Mouse (Mus musculus) spleen, adult 2 months (tissue): Measurements from ENCODE around the gene Prickle1. TPM values are rescaled to one million over a fixed set of nuclear protein-coding genes. Genes with fewer than 3 reads are reported as not detected.

Source experiments
- DNase-seq, 2 experiments: peaks; one replicate each; pipeline versions ENCODE4 v3.0.0 to v3.0.0-alpha.2; 2012 to 2021; ENCODE audit warnings: low spot score in 2 of 2, low read depth in 1 of 2
- H3K27ac ChIP-seq: fragments of 200-500 bp; 2 replicates; pipeline ENCODE4 v1.5.1; 2012; ENCODE audit warnings: low read length, inconsistent platforms; ENCODE audit not compliant: insufficient read depth
- H3K27me3 ChIP-seq: fragments of 200-500 bp; 2 replicates; pipeline ENCODE4 v1.6.1; 2012; ENCODE audit warnings: mild to moderate bottlenecking, moderate library complexity, low read length, inconsistent platforms; ENCODE audit not compliant: control insufficient read depth, insufficient read depth
- H3K36me3 ChIP-seq: fragments of 200-500 bp; 2 replicates; pipeline ENCODE4 v1.6.1; 2012; ENCODE audit warnings: mild to moderate bottlenecking, low read length, inconsistent platforms; ENCODE audit not compliant: control insufficient read depth, insufficient read depth
- H3K4me1 ChIP-seq: fragments of 200-500 bp; 2 replicates; pipeline ENCODE4 v1.6.1; 2011; ENCODE audit warnings: inconsistent platforms; ENCODE audit not compliant: control insufficient read depth, insufficient read depth, insufficient read length
- H3K4me3 ChIP-seq: fragments of 200-500 bp; 2 replicates; pipeline ENCODE4 v1.5.1; 2011; ENCODE audit warnings: mild to moderate bottlenecking, inconsistent platforms; ENCODE audit not compliant: insufficient read depth, insufficient read length; ENCODE audit errors: extremely low read depth
- CTCF ChIP-seq: fragments of 200-500 bp; IDR thresholded peaks from 2 replicates; pipeline ENCODE4 v1.5.1; 2011; ENCODE audit warnings: mild to moderate bottlenecking, inconsistent platforms; ENCODE audit not compliant: insufficient read depth, insufficient read length, insufficient replicate concordance; ENCODE audit errors: extremely low read depth
- POLR2A ChIP-seq: fragments of 200-500 bp; IDR thresholded peaks from 2 replicates; pipeline ENCODE4 v1.6.1; 2011; ENCODE audit warnings: low read depth, low read length, inconsistent platforms
- WGBS: fragments of 180-500 bp; shearing (Covaris S2); methylation state at CpG from one replicate; pipeline ENCODE4 v1.1.7; 2018; 5-methylcytosine and 5-hydroxymethylcytosine counted together
- polyA plus RNA-seq: library from polyadenylated mRNA; depleted of rRNA; stranded (reverse); fragments of >200 nt; gene quantifications from 2 replicates; pipeline ENCODE4 v1.2.3, GENCODE M21; 2012

Prickle1 gene
- polyA plus RNA-seq, 1 experiment: 3.8 TPM

- Histone ChIP-seq H3K4me1 (peaks cover 8% of the 10 kb centered on the region; the same call in 1 of the 2 replicates), H3K4me3 (peak overlapping the region; percentile 62), H3K36me3 (no peaks in the 10 kb centered on the region), H3K27ac (peak overlapping the region; percentile 55), H3K27me3 (peaks cover 3% of the 10 kb centered on the region)
- under 1% methylated on average over 64 of the region's 64 CpGs for WGBS
- TF ChIP-seq CTCF: no peak
- no peak for TF ChIP-seq POLR2A
- no peak for DNase-seq
These were observed 598 bp downstream of the Prickle1 start for GRCm38 (mm10) chr15:93594888-93595698.

- no peak for DNase-seq
These were observed 1.3 kb downstream of the Prickle1 start for GRCm38 (mm10) chr15:93594296-93594887.

GRCm38 (mm10) chr15:93592596-93592995 is 3.1 kb downstream of the Prickle1 start:
- peaks cover 3% of the 10 kb centered on the region for H3K27me3 ChIP-seq
- WGBS: 77% methylated on average over 3 of the region's 3 CpGs
- H3K4me1 ChIP-seq: peaks cover 8% of the 10 kb centered on the region; the same call in 1 of the 2 replicates
- H3K27ac ChIP-seq: no peak overlapping the region
- TF ChIP-seq POLR2A (no peak), CTCF (no peak)
- no peak for DNase-seq
- H3K4me3 ChIP-seq: no peak overlapping the region
- no peaks in the 10 kb centered on the region for H3K36me3 ChIP-seq

More at GRCm38 (mm10) chr15:93594296-93594887, 1.3 kb downstream of the Prickle1 start:
- no peaks in the 10 kb centered on the region for H3K36me3 ChIP-seq
- peak overlapping the region; percentile 62; the same call in 1 of the 2 replicates for H3K4me3 ChIP-seq
- H3K27ac ChIP-seq: peak overlapping the region; percentile 57
- WGBS: 71% methylated on average over 10 of the region's 10 CpGs
- TF ChIP-seq POLR2A: no peak
- TF ChIP-seq CTCF: no peak
- peaks cover 8% of the 10 kb centered on the region; the same call in 1 of the 2 replicates for H3K4me1 ChIP-seq
- H3K27me3 ChIP-seq: peaks cover 3% of the 10 kb centered on the region

- WGBS: 43% methylated on average over 12 of the region's 12 CpGs
- Histone ChIP-seq H3K4me1 (peaks cover 8% of the 10 kb centered on the region; the same call in 1 of the 2 replicates), H3K27me3 (peaks cover 3% of the 10 kb centered on the region), H3K27ac (no peak overlapping the region), H3K36me3 (no peaks in the 10 kb centered on the region), H3K4me3 (no peak overlapping the region)
- DNase-seq: no peak
- TF ChIP-seq CTCF (no peak), POLR2A (no peak)
These were observed 3.8 kb downstream of the Prickle1 start for GRCm38 (mm10) chr15:93591831-93592321.

- 68% methylated on average over 7 of the region's 7 CpGs for WGBS
- DNase-seq: no peak
- H3K27me3 ChIP-seq: peaks cover 3% of the 10 kb centered on the region
- no peak for TF ChIP-seq POLR2A
- no peak for TF ChIP-seq CTCF
- no peak overlapping the region for H3K27ac ChIP-seq
- H3K4me3 ChIP-seq: no peak overlapping the region
- peaks cover 8% of the 10 kb centered on the region; the same call in 1 of the 2 replicates for H3K4me1 ChIP-seq
- H3K36me3 ChIP-seq: no peaks in the 10 kb centered on the region
These were observed 4.3 kb downstream of the Prickle1 start for GRCm38 (mm10) chr15:93591371-93591770.

GRCm38 (mm10) chr15:93588401-93588800 is 7.3 kb downstream of the Prickle1 start:
- Histone ChIP-seq H3K36me3 (no peaks in the 10 kb centered on the region), H3K27ac (no peak overlapping the region), H3K4me1 (no peaks in the 10 kb centered on the region), H3K4me3 (no peak overlapping the region), H3K27me3 (no peaks in the 10 kb centered on the region; the same call in 1 of the 2 replicates)
- DNase-seq: no peak
- 87% methylated on average over 6 of the region's 6 CpGs for WGBS
- TF ChIP-seq POLR2A (no peak), CTCF (no peak)
